Mouse (Mus musculus) heart, embryonic 11.5 days (tissue): ENCODE data around the gene Atp6v0a1. TPM values are rescaled to one million over a fixed set of nuclear protein-coding genes. Genes with fewer than 3 reads are reported as not detected.

Source experiments
- ATAC-seq: fragments of 200-750 bp; cut with Nextera tagmentation; replicated peaks from 2 replicates; pipeline ENCODE4 v1.8.0; 2017; ENCODE audit warnings: moderate library complexity; ENCODE audit not compliant: insufficient number of reproducible peaks, low FRiP score, low TSS enrichment
- H3K27ac ChIP-seq: fragments of 300-500 bp; sonication (generic); 2 replicates; pipeline ENCODE4 v1.5.1; 2014; ENCODE audit warnings: mild to moderate bottlenecking, low read depth, low read length
- H3K27me3 ChIP-seq: fragments of 300-500 bp; sonication (generic); 2 replicates; pipeline ENCODE4 v1.6.1; 2014; ENCODE audit warnings: mild to moderate bottlenecking, low read length, mixed read lengths; ENCODE audit not compliant: control insufficient read depth, insufficient read depth
- H3K36me3 ChIP-seq: fragments of 300-500 bp; sonication (generic); 2 replicates; pipeline ENCODE4 v1.6.1; 2014; ENCODE audit warnings: mild to moderate bottlenecking, low read length, moderate library complexity, mixed read lengths; ENCODE audit not compliant: control insufficient read depth, insufficient read depth
- H3K4me1 ChIP-seq: fragments of 300-500 bp; sonication (generic); 2 replicates; pipeline ENCODE4 v1.6.1; 2014; ENCODE audit warnings: low read length; ENCODE audit not compliant: control insufficient read depth, insufficient read depth
- H3K4me2 ChIP-seq: fragments of 300-500 bp; sonication (generic); 2 replicates; pipeline ENCODE4 v1.6.1; 2014; ENCODE audit warnings: mild to moderate bottlenecking, moderate library complexity
- H3K4me3 ChIP-seq: fragments of 300-500 bp; sonication (generic); 2 replicates; pipeline ENCODE4 v1.5.1; 2014; ENCODE audit warnings: low read depth, low read length
- H3K9ac ChIP-seq: fragments of 300-500 bp; sonication (generic); 2 replicates; pipeline ENCODE4 v1.6.1; 2014; ENCODE audit warnings: mild to moderate bottlenecking, low read depth, low read length, moderate library complexity
- H3K9me3 ChIP-seq: fragments of 300-500 bp; sonication (generic); replicated peaks from 2 replicates; pipeline ENCODE4 v1.6.1; 2016; ENCODE audit warnings: low read length; ENCODE audit not compliant: control insufficient read depth
- WGBS: fragments of 180-500 bp; shearing (Covaris S2); extraction: QIAGEN DNeasy Blood & Tissue Kit; methylation state at CpG from one replicate; pipeline ENCODE4 v1.1.7; 2014; ENCODE audit not compliant: insufficient replicate concordance; 5-methylcytosine and 5-hydroxymethylcytosine counted together
- polyA plus RNA-seq: library from polyadenylated mRNA; unstranded; fragments of >200 nt; fragmentation: Nextera tagmentation; extraction: Ambion mirVana; gene quantifications from 2 replicates; pipeline ENCODE4 v1.2.1, GENCODE M21; 2014

The Atp6v0a1 gene
- polyA plus RNA-seq, 1 experiment from 2014 or later = 57.1 TPM

DNA sequence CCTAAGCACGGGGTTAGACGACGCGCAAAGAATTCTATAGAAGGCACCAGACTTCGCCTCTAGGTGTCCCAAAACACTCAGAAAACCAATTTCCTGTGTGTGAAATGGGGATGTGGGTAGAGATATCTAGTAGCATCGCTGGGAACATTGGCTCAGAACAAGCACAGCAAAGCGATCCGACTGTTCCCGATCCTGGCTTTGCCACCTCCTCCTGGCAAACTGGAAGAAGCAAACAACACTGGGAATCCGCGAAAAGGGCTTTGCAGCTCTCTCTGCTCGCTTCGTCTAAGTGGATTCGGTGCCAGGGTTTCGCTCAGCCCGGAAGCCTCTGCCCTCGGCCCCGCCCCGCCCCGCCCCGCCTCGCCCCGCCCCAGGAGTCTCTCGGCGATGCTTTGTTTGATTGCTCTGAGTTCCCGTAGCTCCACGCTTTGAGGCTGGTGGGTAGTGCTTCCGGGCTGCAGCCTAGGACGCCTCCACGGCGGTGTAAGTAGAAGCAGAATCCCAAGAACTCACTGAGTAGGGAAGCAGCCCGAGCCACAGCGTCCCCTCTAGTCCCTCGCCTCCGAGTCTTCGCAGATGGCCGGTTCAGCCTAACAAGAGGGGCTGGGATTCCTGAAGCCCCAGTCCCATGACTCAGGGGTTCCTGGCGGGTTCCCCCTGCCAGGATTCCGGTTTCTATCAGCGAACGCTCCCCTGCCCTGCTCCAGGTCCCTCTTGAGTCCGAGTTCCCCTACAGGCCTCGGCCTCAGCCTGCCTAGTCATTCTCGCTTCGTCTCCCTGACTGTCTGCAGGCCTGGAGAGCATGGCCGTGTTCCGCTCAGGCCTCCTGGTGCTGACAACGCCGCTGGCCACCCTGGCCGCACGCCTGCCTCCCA, 73.2 kb downstream of the Atp6v0a1 start, which contains the start of gene Coasy:
Gene Coasy, plus strand, starts transcription at position 358 of the 875 bp plus-strand sequence.
- Histone ChIP-seq H3K9ac (peak within 1 kb of the TSS; percentile 90), H3K4me1 (peaks cover 22% of the 10 kb centered on the region), H3K4me2 (peak within 1 kb of the TSS; percentile 88), H3K9me3 (no peaks in the 10 kb centered on the region), H3K36me3 (peaks cover 7% of the 10 kb centered on the region; the same call in 1 of the 2 replicates), H3K27me3 (peaks cover 40% of the 10 kb centered on the region), H3K27ac (peak within 1 kb of the TSS; percentile 83), H3K4me3 (peak within 1 kb of the TSS; percentile 74)
- ATAC-seq = peak; percentile 86
- under 1% methylated on average over 51 of the region's 51 CpGs for WGBS

DNA sequence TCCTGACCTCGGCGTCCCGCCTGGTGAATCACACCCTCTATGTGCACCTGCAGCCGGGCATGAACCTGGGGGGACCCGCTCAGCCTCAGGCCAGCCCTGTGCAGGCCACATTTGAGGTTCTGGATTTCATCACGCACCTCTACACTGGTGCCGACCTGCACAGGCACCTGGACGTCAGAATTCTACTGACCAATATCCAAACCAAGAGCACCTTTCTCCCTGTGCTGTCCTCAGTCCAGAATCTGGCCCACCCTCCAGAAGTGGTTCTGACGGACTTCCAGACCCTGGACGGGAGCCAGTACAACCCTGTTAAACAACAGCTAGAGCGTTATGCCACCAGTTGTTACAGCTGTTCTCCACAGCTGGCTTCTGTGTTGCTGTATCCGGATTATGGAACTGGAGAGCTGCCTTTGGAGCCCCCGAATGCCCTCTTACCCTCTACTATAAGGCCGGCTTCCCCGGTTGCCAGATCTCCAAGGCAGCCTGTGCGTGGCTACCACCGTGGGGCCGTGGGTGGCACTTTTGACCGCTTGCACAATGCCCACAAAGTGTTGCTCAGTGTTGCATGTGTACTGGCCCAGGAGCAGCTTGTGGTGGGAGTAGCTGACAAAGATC, 73.9 kb downstream of the Atp6v0a1 start:
- H3K4me1 ChIP-seq = peaks cover 29% of the 10 kb centered on the region
- peak overlapping the region; percentile 74 for H3K4me3 ChIP-seq
- ATAC-seq = no peak
- H3K9ac ChIP-seq = peak overlapping the region; percentile 90
- no peaks in the 10 kb centered on the region for H3K9me3 ChIP-seq
- H3K27me3 ChIP-seq = peaks cover 33% of the 10 kb centered on the region
- WGBS = 40% methylated on average over 19 of the region's 19 CpGs
- H3K4me2 ChIP-seq = peak overlapping the region; percentile 88
- H3K27ac ChIP-seq = peak overlapping the region; percentile 83
- peaks cover 7% of the 10 kb centered on the region; the same call in 1 of the 2 replicates for H3K36me3 ChIP-seq

DNA sequence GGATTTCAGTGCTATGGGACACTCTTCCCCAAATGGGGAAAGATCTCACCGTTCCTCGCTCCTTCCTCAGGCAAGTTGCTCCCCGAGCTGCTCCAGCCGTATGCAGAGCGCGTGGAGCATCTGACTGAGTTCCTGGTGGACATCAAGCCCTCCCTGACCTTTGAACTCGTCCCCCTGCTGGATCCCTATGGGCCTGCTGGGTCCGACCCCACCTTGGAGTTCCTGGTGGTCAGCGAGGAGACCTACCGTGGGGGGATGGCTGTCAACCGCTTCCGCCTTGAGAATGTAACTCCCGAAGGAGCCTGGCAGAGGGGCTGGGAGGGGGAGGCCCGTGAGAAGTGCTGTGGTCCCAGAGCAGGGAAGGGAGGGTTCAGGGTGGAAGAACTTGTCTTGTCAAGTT, 75.0 kb downstream of the Atp6v0a1 start:
- peaks cover 30% of the 10 kb centered on the region for H3K4me1 ChIP-seq
- WGBS = 84% methylated on average over 14 of the region's 14 CpGs
- ATAC-seq = no peak
- H3K9me3 ChIP-seq = no peaks in the 10 kb centered on the region
- no peak overlapping the region for H3K4me2 ChIP-seq
- H3K4me3 ChIP-seq = no peak overlapping the region
- H3K27ac ChIP-seq = no peak overlapping the region
- H3K27me3 ChIP-seq = peaks cover 22% of the 10 kb centered on the region
- H3K36me3 ChIP-seq = peaks cover 10% of the 10 kb centered on the region; the same call in 1 of the 2 replicates
- H3K9ac ChIP-seq = no peak overlapping the region

DNA sequence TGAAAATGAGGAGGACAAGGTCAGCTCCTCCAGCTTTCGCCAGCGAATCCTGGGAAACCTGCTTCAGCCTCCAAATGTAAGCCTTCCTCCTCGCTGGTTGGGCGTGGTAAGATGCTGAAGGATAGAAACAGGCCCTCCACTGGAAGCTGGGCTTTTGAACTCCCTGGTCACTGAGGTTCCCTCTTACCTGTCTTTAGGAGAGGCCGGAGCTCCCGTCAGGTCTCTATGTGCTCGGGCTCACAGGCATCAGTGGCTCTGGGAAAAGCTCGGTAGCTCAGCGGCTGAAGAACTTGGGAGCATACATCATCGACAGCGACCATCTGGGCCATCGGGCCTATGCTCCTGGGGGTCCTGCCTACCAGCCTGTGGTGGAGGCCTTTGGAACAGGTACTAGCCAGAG, 75.6 kb downstream of the Atp6v0a1 start:
- Histone ChIP-seq H3K4me2 (no peak overlapping the region), H3K4me1 (peaks cover 27% of the 10 kb centered on the region), H3K4me3 (no peak overlapping the region), H3K36me3 (peaks cover 13% of the 10 kb centered on the region; the same call in 1 of the 2 replicates), H3K9me3 (no peaks in the 10 kb centered on the region), H3K27ac (no peak overlapping the region), H3K27me3 (peaks cover 17% of the 10 kb centered on the region), H3K9ac (no peak overlapping the region)
- 90% methylated on average over 12 of the region's 12 CpGs for WGBS
- no peak for ATAC-seq

DNA sequence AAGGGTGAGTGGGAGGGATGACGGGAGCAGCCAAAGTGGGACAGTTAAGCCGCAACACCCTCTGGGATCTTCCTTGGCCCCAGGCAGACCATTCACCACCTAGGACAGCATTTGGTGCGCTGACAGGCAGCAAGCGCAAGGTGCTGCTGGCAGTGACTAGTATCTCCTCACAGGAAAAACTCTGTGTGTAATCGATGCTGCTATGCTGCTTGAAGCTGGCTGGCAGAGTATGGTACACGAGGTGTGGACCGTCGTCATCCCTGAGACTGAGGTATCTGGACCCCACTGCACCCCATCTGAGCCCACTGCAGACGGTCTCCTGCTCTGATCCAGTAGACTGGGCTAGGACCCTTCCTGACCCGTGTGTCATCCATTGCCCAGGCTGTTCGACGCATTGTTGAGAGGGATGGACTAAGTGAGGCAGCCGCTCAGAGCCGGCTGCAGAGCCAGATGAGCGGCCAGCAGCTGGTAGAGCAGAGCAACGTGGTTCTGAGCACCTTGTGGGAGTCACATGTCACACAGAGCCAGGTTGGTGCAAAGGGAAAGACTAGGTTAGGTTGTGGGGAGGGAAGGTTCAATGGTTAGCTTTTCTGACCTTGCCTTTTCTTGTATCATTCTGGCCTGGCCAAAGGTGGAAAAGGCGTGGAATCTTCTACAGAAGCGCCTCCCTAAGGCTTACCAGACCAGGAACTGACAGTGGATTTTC, 76.5 kb downstream of the Atp6v0a1 start:
- Histone ChIP-seq H3K4me2 (no peak overlapping the region; the same call in 1 of the 2 replicates), H3K9me3 (no peaks in the 10 kb centered on the region), H3K4me1 (peaks cover 25% of the 10 kb centered on the region), H3K27me3 (peaks cover 7% of the 10 kb centered on the region), H3K27ac (no peak overlapping the region), H3K4me3 (no peak overlapping the region; the same call in 1 of the 2 replicates), H3K9ac (peak overlapping the region; percentile 80; the same call in 1 of the 2 replicates), H3K36me3 (peaks cover 18% of the 10 kb centered on the region)
- 88% methylated on average over 18 of the region's 18 CpGs for WGBS
- ATAC-seq = no peak

DNA sequence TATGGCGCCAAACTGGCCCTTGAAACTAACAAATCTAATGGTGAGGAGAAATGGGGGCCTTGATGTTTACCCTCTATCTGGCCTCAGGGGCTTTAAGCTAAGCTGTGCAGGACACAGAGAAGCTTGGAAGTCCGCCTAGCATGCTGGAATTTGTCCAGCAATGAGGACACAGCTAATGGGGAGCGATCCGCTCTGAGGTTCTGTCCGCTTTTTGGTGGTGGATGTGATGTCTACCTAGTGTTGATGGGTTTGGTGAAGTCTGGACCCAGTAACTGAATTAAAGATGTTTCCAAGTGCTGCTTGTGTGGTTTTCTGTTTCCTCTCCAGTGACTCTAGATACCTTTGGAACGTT, 77.0 kb downstream of the Atp6v0a1 start:
- H3K4me2 ChIP-seq = peak overlapping the region; percentile 97
- peak overlapping the region; percentile 72 for H3K27ac ChIP-seq
- H3K9me3 ChIP-seq = no peaks in the 10 kb centered on the region
- peak overlapping the region; percentile 66 for H3K4me3 ChIP-seq
- peak overlapping the region; percentile 80 for H3K9ac ChIP-seq
- peaks cover 25% of the 10 kb centered on the region for H3K4me1 ChIP-seq
- no peak for ATAC-seq
- H3K27me3 ChIP-seq = peaks cover 2% of the 10 kb centered on the region
- H3K36me3 ChIP-seq = peaks cover 24% of the 10 kb centered on the region
- WGBS = 81% methylated on average over 6 of the region's 6 CpGs

DNA sequence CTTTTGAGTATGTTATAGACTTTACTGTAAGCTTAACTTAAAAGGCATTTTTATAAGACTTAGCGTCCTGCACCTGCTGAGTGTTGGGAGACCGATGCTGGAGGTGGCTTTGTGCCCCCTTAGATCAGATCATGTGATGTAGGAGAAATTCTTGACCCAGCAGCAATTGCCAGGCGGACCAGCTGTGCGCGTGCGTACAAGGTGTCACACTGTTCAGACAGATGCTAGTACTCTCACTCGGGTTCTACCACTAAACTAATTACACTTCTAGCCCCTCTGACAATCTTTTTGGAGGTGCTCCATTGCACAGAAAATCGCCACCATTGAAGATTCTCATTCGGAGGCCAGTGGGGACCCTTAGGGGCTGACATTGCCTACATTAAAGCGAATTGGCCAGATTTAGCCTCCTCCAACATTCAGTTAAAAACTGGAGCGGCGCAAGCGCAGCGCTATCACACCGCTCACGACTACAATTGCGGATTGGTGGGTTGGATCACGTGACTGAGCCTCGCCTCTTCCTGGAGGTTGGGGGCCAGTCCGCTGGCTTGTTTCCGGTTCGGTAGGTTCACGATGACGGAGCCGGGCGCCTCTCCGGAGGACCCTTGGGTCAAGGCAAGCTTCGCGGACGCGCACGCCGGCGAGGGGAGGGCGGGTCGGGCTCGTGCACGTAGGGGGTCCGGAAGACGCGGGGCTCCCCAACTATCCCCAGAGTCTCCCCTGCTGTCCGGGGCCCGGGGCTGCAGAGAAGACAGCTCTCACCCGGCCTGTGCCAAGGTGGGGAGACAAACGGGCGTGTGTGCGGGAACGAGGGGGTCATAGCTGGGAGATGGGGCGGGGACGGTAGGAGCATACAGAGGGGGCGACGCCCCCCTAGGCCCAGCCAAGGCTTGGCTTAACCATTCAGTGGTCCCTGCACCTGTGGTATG, 77.8 kb downstream of the Atp6v0a1 start, which contains the start of gene Mlx:
Gene Mlx, plus strand, starts transcription at position 522 of the 926 bp plus-strand sequence.
- 2% methylated on average over 52 of the region's 52 CpGs for WGBS
- Histone ChIP-seq H3K36me3 (peaks cover 30% of the 10 kb centered on the region), H3K9me3 (no peaks in the 10 kb centered on the region), H3K9ac (peak within 1 kb of the TSS; percentile 80), H3K4me2 (peak within 1 kb of the TSS; percentile 97), H3K4me3 (peak within 1 kb of the TSS; percentile 66), H3K4me1 (peaks cover 25% of the 10 kb centered on the region), H3K27me3 (no peaks in the 10 kb centered on the region), H3K27ac (peak within 1 kb of the TSS; percentile 72)
- ATAC-seq = peak; percentile 79
